Mouse (Mus musculus): Measurements from ENCODE around the gene Anapc1.
"Not testable (repeated sequence)": the region's sequence is repeated elsewhere in the genome, so short reads cannot be mapped to it uniquely, and the experiment has no call there.

- TF ChIP-seq POLR2A (IDR thresholded peaks at IDR 0.05; ENCODE audit: low read depth, low read length); CTCF (IDR thresholded peaks at IDR 0.05; ENCODE audit: borderline replicate concordance, insufficient read depth, low read length): not testable (repeated sequence)
Measured at GRCm38 (mm10) chr2:128693828-128694227, 6.6 kb upstream of the Anapc1 start.

All from embryonic fibroblast, embryonic 13.5 days (primary cell).